Comparison of ENCODE assay signal across 38 mouse cellular contexts in the genomic region with DNA sequence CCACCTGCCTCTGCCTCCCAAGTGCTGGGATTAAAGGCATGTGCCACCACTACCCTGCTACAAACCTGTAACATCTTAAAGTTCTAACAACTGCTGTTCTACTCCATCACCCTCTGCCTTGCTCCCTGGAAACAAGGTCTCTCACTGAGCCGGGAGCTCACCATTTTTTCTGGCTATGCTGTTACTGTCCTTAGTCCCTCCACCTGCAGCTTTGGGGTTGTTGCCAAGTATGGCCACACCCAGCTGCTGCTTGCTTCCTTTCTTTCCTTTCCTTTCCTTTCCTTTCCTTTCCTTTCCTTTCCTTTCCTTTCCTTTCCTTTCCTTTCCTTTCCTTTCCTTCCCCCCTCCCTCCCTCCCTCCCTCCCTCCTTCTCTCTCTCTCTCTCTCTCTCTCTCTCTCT. TPM values are rescaled to one million over a fixed set of nuclear protein-coding genes. Genes with fewer than 3 reads are reported as not detected.
"Had no signal": no experiment of that assay in that cellular context is flagged by ENCODE, and none has a peak within 500 bp of the region (broad histone marks: within the 10 kb centered on the region; RNA-seq: fewer than 3 reads in every experiment).

No protein-coding gene starts in this region.

RNA-seq across cellular contexts. Expression of a gene that starts 57.5 kb away (rescaled TPM):
- total RNA-seq: heart, postnatal 10 days; heart, postnatal 14 days; heart, postnatal 25 days; heart, postnatal 36 days; heart, postnatal 4 days; hematopoietic stem cell, adult 5-6 weeks; hindbrain, postnatal 0 days; layer of hippocampus, adult 18-20 months; layer of hippocampus, adult 2 months; layer of hippocampus, adult 8-10 months; layer of hippocampus, postnatal 10 days; layer of hippocampus, postnatal 14 days; layer of hippocampus, postnatal 25 days; layer of hippocampus, postnatal 36 days; left cerebral cortex, adult 18-20 months; left cerebral cortex, adult 2 months; left cerebral cortex, adult 8-10 months had no signal
- polyA plus RNA-seq: heart, embryonic 12.5 days; heart, embryonic 13.5 days; heart, embryonic 14.5 days; heart, embryonic 15.5 days; heart, embryonic 16.5 days; heart, postnatal 0 days; hindbrain, embryonic 10.5 days; hindbrain, embryonic 11.5 days; hindbrain, embryonic 12.5 days; hindbrain, embryonic 13.5 days; hindbrain, embryonic 14.5 days; hindbrain, embryonic 15.5 days; hindbrain, postnatal 0 days; inflammation-experienced regulatory T-cells, adult 6 months; intestine, embryonic 14.5 days; intestine, embryonic 15.5 days; intestine, postnatal 0 days; kidney, embryonic 14.5 days; kidney, embryonic 15.5 days; kidney, embryonic 16.5 days; kidney, postnatal 0 days; large intestine, adult 2 months had no signal
